Mouse (Mus musculus) forebrain, embryonic 13.5 days (tissue): ENCODE data around the gene Rbm18. TPM values are rescaled to one million over a fixed set of nuclear protein-coding genes. Genes with fewer than 3 reads are reported as not detected.

Experiments
- ATAC-seq: fragments of 200-750 bp; cut with Nextera tagmentation; 2 replicates; pipeline ENCODE4 v1.8.0; 2017
- H3K27ac ChIP-seq: fragments of 300-500 bp; sonication (generic); 2 replicates; pipeline ENCODE4 v1.5.1; 2015; ENCODE audit warnings: inconsistent platforms, mild to moderate bottlenecking, moderate library complexity
- H3K27me3 ChIP-seq: fragments of 300-500 bp; sonication (generic); 2 replicates; pipeline ENCODE4 v1.6.1; 2015; ENCODE audit warnings: mild to moderate bottlenecking, inconsistent platforms
- H3K36me3 ChIP-seq: fragments of 300-500 bp; sonication (generic); 2 replicates; pipeline ENCODE4 v1.6.1; 2015; ENCODE audit warnings: mild to moderate bottlenecking, inconsistent platforms; ENCODE audit not compliant: poor library complexity, severe bottlenecking
- H3K4me1 ChIP-seq: fragments of 300-500 bp; sonication (generic); 2 replicates; pipeline ENCODE4 v1.6.1; 2015; ENCODE audit warnings: inconsistent platforms
- H3K4me2 ChIP-seq: fragments of 300-500 bp; sonication (generic); 2 replicates; pipeline ENCODE4 v1.6.1; 2015; ENCODE audit warnings: inconsistent platforms, mild to moderate bottlenecking, moderate library complexity
- H3K4me3 ChIP-seq: fragments of 300-500 bp; sonication (generic); 2 replicates; pipeline ENCODE4 v1.5.1; 2015; ENCODE audit warnings: mild to moderate bottlenecking, inconsistent platforms
- H3K9ac ChIP-seq: fragments of 300-500 bp; sonication (generic); 2 replicates; pipeline ENCODE4 v1.6.1; 2015; ENCODE audit warnings: mild to moderate bottlenecking, inconsistent platforms
- H3K9me3 ChIP-seq: fragments of 300-500 bp; sonication (generic); replicated peaks from 2 replicates; pipeline ENCODE4 v1.6.1; 2016; ENCODE audit warnings: inconsistent platforms
- WGBS: fragments of 180-500 bp; shearing (Covaris S2); methylation state at CpG from one replicate; pipeline ENCODE4 v1.1.7; 2015; 5-methylcytosine and 5-hydroxymethylcytosine counted together
- polyA plus RNA-seq: library from polyadenylated mRNA; unstranded; fragments of >200 nt; fragmentation: Nextera tagmentation; extraction: Ambion mirVana; gene quantifications from 2 replicates; pipeline ENCODE4 v1.2.1, GENCODE M21; 2015

Gene Rbm18
- polyA plus RNA-seq, 1 experiment from 2014 or later = 140 TPM

- Histone ChIP-seq H3K9me3 (no peaks in the 10 kb centered on the region), H3K4me2 (peak overlapping the region; percentile 64), H3K27ac (peak overlapping the region; percentile 94), H3K9ac (peak overlapping the region; percentile 65), H3K27me3 (peaks cover 99% of the 10 kb centered on the region), H3K36me3 (no peaks in the 10 kb centered on the region), H3K4me3 (peak overlapping the region; percentile 46), H3K4me1 (peaks cover 31% of the 10 kb centered on the region)
- WGBS = under 1% methylated on average over 38 of the region's 38 CpGs
- peak; percentile 50; the same call in 1 of the 2 replicates for ATAC-seq
Observed at GRCm38 (mm10) chr2:36103555-36104367, 32.8 kb downstream of the Rbm18 start.

- Histone ChIP-seq H3K36me3 (no peaks in the 10 kb centered on the region), H3K27me3 (peaks cover 100% of the 10 kb centered on the region), H3K9me3 (no peaks in the 10 kb centered on the region), H3K4me2 (peak overlapping the region; percentile 64), H3K27ac (peak overlapping the region; percentile 94), H3K4me3 (peak overlapping the region; percentile 46), H3K4me1 (peaks cover 31% of the 10 kb centered on the region), H3K9ac (peak overlapping the region; percentile 65)
- ATAC-seq = no peak
- WGBS = 1% methylated on average over 21 of the region's 21 CpGs
Observed at GRCm38 (mm10) chr2:36103069-36103554, 33.5 kb downstream of the Rbm18 start.

GRCm38 (mm10) chr2:36102559-36102946 is 34.0 kb downstream of the Rbm18 start:
- Histone ChIP-seq H3K4me3 (peak overlapping the region; percentile 46), H3K27ac (peak overlapping the region; percentile 94), H3K4me1 (peaks cover 31% of the 10 kb centered on the region), H3K9ac (peak overlapping the region; percentile 65), H3K27me3 (peaks cover 100% of the 10 kb centered on the region), H3K36me3 (no peaks in the 10 kb centered on the region), H3K9me3 (no peaks in the 10 kb centered on the region), H3K4me2 (peak overlapping the region; percentile 64)
- WGBS = under 1% methylated on average over 21 of the region's 21 CpGs
- ATAC-seq = peak; percentile 20; the same call in 1 of the 2 replicates

- H3K4me1 ChIP-seq = peaks cover 31% of the 10 kb centered on the region
- H3K9me3 ChIP-seq = no peaks in the 10 kb centered on the region
- peak overlapping the region; percentile 65 for H3K9ac ChIP-seq
- H3K36me3 ChIP-seq = no peaks in the 10 kb centered on the region
- H3K4me2 ChIP-seq = peak overlapping the region; percentile 64
- no peak for ATAC-seq
- 3% methylated on average over 28 of the region's 28 CpGs for WGBS
- peak overlapping the region; percentile 94 for H3K27ac ChIP-seq
- peak overlapping the region; percentile 46 for H3K4me3 ChIP-seq
- H3K27me3 ChIP-seq = peaks cover 100% of the 10 kb centered on the region
Observed at GRCm38 (mm10) chr2:36101866-36102558, 34.6 kb downstream of the Rbm18 start.

- no peaks in the 10 kb centered on the region for H3K9me3 ChIP-seq
- 3% methylated on average over 6 of the region's 6 CpGs for WGBS
- peaks cover 100% of the 10 kb centered on the region for H3K27me3 ChIP-seq
- peak overlapping the region; percentile 46 for H3K4me3 ChIP-seq
- ATAC-seq = no peak
- peak overlapping the region; percentile 34 for H3K9ac ChIP-seq
- no peak overlapping the region for H3K27ac ChIP-seq
- peaks cover 23% of the 10 kb centered on the region for H3K4me1 ChIP-seq
- H3K36me3 ChIP-seq = no peaks in the 10 kb centered on the region
- peak overlapping the region; percentile 64 for H3K4me2 ChIP-seq
Observed at GRCm38 (mm10) chr2:36099739-36100138, 36.8 kb downstream of the Rbm18 start.

- peak overlapping the region; percentile 64 for H3K4me2 ChIP-seq
- H3K4me3 ChIP-seq = peak overlapping the region; percentile 22
- peaks cover 6% of the 10 kb centered on the region; the same call in 1 of the 2 replicates for H3K4me1 ChIP-seq
- H3K27ac ChIP-seq = 0 out of 2 replicates have a peak overlapping the region, but pooled peaks have one; percentile 15
- H3K9me3 ChIP-seq = no peaks in the 10 kb centered on the region
- 4% methylated on average over 5 of the region's 5 CpGs for WGBS
- H3K9ac ChIP-seq = peak overlapping the region; percentile 9; the same call in 1 of the 2 replicates
- no peak for ATAC-seq
- H3K36me3 ChIP-seq = no peaks in the 10 kb centered on the region
- H3K27me3 ChIP-seq = peaks cover 100% of the 10 kb centered on the region
Observed at GRCm38 (mm10) chr2:36098021-36098420, 38.6 kb downstream of the Rbm18 start.

- no peak for ATAC-seq
- H3K27me3 ChIP-seq = peaks cover 99% of the 10 kb centered on the region
- H3K4me3 ChIP-seq = peak overlapping the region; percentile 22
- H3K9ac ChIP-seq = peak overlapping the region; percentile 9; the same call in 1 of the 2 replicates
- H3K4me1 ChIP-seq = no peaks in the 10 kb centered on the region
- H3K27ac ChIP-seq = no peak overlapping the region
- H3K9me3 ChIP-seq = no peaks in the 10 kb centered on the region
- H3K4me2 ChIP-seq = peak overlapping the region; percentile 64
- 2% methylated on average over 18 of the region's 18 CpGs for WGBS
- H3K36me3 ChIP-seq = no peaks in the 10 kb centered on the region
Observed at GRCm38 (mm10) chr2:36097129-36097815, 39.3 kb downstream of the Rbm18 start.

- Histone ChIP-seq H3K4me1 (peaks cover 24% of the 10 kb centered on the region), H3K4me2 (peak overlapping the region; percentile 64), H3K4me3 (peak overlapping the region; percentile 14), H3K36me3 (no peaks in the 10 kb centered on the region), H3K27ac (no peak overlapping the region), H3K9ac (0 out of 2 replicates have a peak overlapping the region, but pooled peaks have one; percentile 17), H3K27me3 (peaks cover 99% of the 10 kb centered on the region), H3K9me3 (no peaks in the 10 kb centered on the region)
- 4% methylated on average over 31 of the region's 31 CpGs for WGBS
- ATAC-seq = no peak
Observed at GRCm38 (mm10) chr2:36093914-36094475, 42.6 kb downstream of the Rbm18 start.

GRCm38 (mm10) chr2:36093301-36093700 is 43.3 kb downstream of the Rbm18 start:
- Histone ChIP-seq H3K4me1 (peaks cover 25% of the 10 kb centered on the region), H3K4me3 (no peak overlapping the region), H3K36me3 (no peaks in the 10 kb centered on the region), H3K9me3 (no peaks in the 10 kb centered on the region), H3K4me2 (peak overlapping the region; percentile 64), H3K27me3 (peaks cover 99% of the 10 kb centered on the region), H3K9ac (no peak overlapping the region), H3K27ac (peak overlapping the region; percentile 19; the same call in 1 of the 2 replicates)
- 14% methylated on average over 7 of the region's 7 CpGs for WGBS
- ATAC-seq = no peak

- no peak overlapping the region; the same call in 1 of the 2 replicates for H3K4me2 ChIP-seq
- ATAC-seq = no peak
- no peaks in the 10 kb centered on the region for H3K36me3 ChIP-seq
- H3K9me3 ChIP-seq = no peaks in the 10 kb centered on the region
- no peak overlapping the region for H3K4me3 ChIP-seq
- 3% methylated on average over 4 of the region's 4 CpGs for WGBS
- peaks cover 97% of the 10 kb centered on the region for H3K27me3 ChIP-seq
- H3K27ac ChIP-seq = no peak overlapping the region
- no peak overlapping the region for H3K9ac ChIP-seq
- H3K4me1 ChIP-seq = peaks cover 25% of the 10 kb centered on the region
Observed at GRCm38 (mm10) chr2:36092748-36093147, 43.8 kb downstream of the Rbm18 start.
